Mouse (Mus musculus) cerebellum, postnatal 10 days (tissue): ENCODE data around the gene Pacrg.
A peak's percentile ranks its signal among the peaks of the same experiment; 100 is the strongest.

Experiments used
- DNase-seq, 2 experiments: peaks; one replicate each; pipeline ENCODE4 v3.0.0; 2021; ENCODE audit warnings: mixed read lengths in 2 of 2

Pacrg gene

DNA sequence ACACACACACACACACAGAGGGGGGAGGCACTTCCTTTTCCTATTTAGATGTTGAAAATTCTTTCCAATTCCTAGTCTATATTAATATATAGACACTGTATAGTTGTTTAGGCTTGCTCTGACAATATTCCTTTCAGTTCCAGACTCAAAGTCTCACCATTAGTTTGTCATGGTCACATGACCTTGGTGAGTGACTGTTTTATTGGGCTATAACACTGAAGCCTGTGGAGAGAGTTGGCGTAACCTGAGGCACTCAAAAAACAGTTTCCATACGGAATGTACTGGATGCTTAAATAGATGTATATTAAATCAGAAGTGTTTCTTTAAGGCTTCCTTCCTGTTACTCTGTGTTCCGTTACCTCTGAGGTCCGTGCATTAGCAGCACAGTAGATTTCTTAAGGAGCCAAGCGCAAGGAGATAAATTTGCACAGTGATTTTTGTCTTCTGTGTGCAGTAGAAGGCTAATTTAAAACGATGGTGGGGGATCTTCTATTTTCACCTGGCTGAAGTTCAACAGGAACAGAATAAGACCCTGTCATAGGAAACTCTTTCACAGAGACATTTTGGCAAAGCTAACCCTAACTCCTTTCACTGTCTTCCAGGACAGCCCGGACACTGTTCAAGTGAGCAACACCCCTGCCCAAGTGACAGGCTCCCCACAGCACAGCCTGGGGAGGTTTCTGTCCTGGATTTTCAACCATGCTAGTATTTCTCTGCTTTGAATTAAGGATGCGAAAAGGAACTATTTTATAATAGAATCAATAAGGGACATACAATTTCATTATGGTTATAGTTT, 349.5 kb downstream of the Pacrg start:
- no peak for DNase-seq

DNA sequence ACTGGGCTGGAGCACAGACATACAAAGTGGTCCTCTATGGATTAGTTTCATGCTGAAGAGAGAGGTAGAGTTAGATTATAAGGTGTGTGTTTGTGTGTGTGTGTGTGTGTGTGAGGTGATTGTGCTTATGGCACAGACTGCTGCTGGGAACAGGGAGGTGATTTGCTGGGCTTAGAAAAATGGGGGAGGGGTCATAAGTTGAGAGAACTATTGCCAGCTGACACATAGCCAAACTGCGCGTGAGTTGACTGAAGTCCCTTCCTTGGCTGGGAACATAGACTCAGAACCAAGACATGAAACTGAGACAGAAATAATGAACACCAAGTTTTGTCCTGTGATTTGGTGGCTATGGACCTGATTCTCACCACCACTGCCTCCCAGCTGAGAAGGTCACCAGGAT, 351.2 kb downstream of the Pacrg start:
- DNase-seq: no peak

DNA sequence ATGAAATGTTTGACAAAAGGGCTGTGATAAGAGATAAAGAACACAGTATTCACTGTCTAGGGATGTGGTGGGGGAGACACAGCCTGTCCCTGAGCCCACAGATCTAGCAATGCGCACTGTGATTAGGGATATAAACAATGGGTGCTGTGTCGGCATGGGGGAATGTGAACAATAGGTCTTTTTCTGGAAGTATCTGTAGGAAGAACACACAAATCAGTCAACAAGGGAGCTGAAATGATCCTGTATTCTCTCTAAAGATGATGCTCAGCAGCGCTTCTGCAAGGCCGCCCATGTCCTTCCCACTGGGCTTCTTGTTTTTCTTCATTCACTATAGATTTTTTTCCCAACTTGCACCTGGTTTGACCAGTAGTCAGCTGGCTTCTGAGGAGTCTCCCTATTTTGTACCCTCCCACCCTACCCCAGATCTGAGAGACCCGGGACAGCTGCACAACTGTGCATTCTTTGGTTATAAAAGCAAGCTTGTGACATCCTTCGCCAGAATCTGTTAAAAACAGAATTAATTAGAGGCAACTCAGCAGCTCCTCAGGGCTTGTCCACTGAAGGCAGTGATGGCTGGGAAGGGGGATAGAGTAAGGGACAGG, 356.1 kb downstream of the Pacrg start:
- DNase-seq: no peak

DNA sequence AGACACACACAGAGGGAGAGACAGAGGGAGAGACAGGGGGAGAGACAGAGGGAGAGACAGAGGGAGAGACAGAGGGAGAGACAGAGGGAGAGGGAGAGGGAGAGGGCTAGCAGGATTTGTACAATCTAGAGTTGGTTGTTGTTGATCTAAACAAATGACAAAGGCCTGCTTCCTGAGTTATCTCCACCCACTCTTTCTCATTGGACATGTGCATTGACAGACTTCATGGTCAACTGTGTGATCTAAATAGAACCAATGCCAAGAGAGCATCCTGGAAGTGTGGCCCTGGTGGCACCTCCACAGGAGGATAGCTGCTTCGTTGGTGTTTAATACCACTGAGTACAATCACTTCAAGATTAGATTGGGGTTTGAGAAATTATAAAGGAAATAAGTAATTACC, 359.0 kb downstream of the Pacrg start:
- DNase-seq: no peak

DNA sequence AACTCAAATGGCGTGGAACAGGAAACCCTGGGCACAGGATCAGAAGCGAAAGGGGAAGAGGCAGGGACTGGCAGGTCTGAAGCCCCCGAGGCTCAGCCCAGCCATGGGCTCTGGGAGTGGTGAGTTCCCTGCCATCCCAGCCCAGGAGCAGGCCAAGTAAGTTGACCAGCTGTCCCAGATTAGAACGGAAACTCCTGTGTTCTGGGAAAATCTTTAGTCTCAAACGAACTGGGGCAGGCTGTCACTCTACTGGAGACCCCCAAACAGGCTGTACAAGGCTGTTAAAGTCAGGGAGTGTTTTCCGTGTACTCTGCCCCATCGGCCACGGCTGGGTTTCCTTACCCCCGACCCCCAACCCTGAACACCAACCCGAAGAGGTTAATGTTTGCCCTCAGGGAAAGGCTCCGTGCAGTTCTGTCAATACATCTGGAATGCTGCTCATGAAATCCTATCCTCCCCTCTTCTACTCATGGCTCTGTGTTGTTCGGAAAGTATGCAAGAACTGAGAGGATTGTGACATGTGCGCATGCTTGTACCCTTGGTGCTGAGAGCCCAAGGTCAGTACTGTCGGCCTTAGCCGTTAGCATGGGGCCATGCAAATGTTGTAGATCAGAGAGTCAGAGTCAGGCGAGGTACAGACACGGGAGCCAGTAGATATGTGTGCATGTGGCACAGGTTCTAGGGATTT, 360.9 kb downstream of the Pacrg start:
- no peak for DNase-seq

DNA sequence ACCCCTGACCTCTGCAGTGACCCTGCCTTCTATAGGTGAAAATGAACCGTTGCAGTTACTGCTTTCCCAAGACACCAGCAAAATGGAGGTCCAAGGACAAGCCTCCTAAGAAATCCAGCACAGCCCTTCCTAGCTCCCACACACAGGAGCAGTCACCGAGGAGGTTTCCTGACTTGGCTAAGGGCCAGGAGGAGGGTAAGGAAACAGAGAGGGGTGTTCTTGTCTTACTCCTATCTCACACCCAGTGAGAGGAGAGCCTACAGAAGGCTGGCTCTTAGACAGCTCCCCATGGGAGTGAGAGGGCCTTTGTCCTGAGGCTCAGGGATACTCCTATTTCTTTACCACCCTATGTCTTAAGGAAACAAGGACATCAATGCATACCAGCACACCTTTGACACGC, 361.7 kb downstream of the Pacrg start:
- peak in 1 of 2 experiments; percentile 36 for DNase-seq

DNA sequence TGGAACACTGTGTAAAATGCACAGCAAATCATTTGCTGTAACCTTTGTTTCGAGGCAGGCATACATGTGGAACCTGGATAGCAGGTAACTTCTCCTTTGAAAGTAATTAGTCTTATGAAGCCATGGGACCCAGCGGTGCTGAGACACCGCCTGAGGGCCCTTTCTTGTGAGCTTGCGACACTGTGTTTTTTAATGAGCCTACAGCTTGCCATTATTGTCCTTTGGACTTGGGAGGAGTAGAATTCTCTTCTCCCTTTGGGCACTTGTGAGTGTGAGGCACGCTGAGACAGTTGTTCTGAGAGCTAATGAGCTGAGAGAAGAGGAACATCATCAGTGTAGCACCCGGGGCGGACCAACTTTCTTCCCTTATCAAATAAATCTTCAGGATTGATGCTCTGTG, 363.3 kb downstream of the Pacrg start:
- DNase-seq: no peak

DNA sequence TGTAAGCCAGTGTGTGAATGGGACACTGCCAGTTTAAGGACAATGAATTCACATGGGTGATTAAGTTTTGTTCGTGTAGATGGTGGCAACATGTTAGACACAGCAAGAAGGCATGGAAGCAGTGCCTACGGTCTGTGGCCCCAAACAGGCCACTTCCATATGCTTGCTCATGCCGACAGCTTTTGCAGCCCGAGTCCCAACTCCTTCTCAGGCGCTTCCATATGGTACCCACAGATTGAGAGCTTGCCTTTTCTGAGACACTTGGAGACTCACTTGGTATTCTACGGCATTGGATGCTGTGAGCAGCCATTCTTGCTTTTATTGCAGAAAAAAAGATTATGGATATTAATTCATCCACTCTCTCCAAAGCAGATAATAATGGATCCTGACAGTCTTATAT, 365.1 kb downstream of the Pacrg start:
- peak in 1 of 2 experiments; percentile 21 for DNase-seq

DNA sequence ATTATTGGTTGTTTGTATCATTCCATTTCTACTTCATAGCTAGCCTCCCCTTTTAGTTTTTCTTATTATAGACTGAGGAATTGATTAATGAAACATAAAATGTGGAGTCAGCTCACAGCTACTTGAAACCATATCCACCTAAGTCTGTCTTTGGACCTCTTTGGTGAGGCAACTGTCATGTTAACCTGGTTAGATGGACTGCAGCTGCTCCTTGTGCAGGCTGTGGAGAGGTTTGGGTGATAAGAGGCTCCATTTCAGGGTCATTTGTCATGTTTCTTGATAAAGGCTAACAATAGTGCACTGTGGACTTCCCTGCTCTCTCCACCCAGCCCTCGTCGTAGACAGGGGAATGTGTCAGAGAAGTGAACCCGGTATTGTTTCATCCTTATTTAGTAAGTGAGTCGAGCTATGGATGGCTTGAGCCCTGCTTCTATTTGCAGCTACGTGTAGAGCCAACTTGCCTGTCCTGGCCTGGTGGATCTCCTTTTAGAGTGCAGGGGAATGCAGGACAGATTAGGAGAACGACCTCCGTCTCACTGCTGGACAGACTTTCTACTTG, 366.2 kb downstream of the Pacrg start:
- DNase-seq: no peak

DNA sequence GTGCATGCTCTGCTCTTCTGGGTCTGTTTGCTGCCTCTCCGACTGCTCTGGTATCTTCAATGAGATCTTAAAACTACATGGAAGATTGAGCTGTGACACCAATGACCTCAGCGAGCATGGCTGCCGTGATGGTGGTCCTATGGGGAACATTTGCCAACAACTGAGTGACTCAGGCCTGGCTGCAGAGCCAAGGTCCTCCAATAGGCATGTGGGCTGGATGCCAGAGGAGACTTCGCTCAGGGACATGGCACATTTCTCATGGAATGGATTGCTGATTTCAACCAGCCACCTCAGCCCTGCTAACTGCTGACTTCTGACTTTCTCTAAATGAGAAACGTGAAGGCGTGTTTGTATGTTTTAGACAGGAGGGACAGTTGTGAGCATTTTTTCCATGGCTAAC, 366.9 kb downstream of the Pacrg start:
- DNase-seq: peak; percentile 60 to 64

DNA sequence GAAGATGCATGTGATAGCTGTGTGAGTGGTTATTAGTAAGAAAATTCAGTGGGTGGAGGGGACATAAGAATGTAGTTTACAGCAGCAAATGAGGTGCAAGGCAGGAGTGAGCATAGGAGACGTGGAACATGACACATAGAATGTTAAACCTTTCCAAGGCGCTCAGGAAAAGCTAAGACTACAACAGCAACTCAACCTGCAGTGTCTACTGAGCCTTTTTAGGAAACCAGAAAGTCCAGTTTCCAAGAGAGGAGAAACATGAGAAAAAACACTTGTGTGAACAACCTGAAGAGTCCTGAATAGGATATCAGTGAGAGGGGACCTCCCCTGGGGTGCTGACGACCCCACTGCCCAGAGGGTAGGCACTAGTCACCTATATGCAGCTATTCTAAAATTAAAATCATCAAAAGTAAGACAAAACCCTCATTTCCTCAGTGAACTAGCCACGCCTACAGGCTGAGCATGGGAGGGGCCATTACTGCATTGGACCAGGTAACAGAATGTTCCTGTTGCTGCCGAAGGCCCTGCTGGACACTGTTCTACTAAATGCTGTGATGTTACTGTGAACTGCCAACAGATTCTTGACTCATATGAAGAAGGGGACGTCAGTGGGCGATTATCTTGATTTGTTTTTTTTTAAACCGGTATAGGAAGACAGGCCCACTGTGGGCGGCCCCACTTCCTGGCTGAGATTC, 370.1 kb downstream of the Pacrg start:
- no peak for DNase-seq

DNA sequence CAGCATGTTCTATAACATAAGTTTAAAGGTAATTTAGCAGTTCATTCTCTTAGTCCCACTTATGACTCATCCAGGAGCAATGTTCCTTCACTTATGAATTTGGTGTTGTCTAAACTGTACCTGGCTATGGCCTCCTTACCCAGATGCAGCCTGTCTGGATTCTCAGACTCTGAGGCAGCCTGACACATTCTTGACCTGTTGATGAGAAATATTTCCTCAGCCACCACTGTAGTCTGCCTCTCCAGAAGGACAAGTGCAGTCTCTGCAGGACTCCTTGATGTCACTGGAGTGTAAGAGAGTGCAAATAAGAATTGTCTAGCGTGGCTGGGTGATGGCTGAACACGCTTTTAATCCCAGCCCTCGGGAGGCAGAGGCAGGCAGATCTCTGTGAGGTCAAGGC, 373.0 kb downstream of the Pacrg start:
- no peak for DNase-seq

DNA sequence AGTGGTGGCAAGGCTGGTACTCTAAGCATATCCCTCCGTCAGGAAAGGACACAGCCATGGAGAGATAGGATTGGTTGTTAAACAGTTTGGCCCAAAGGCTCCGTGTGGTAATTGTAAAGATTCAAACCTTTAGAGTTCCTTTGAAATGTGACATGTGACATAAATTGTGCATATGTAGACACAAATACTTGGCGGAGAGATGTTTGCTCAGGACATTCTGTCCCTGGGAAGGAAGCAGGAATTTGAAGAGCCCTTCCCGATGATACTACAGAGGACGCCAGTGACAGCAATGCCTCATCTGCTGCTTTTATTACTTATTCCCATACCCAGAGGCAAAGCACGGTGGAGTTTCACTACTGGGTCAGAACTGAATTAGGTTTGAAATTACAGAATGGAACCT, 374.6 kb downstream of the Pacrg start:
- DNase-seq: no peak

DNA sequence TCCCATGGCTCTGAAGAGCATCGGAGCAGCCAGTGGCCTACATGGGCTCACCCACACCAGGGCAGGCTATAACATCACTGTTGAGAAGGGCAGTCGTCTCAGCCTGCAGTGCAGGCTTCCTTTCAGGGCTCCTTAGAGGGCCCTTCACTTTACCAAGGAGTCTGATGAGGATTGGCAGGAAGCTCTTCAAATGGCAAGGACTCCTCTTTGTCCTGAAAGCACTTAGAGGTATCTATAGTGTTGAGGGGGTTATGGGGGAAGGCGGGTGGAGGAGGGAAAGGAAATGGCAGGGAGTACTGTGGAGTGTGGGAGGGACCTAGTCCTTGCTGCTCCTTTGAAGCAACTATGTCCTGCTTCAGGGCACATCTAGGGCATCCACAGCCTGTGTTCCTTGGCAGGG, 375.4 kb downstream of the Pacrg start:
- DNase-seq: no peak

DNA sequence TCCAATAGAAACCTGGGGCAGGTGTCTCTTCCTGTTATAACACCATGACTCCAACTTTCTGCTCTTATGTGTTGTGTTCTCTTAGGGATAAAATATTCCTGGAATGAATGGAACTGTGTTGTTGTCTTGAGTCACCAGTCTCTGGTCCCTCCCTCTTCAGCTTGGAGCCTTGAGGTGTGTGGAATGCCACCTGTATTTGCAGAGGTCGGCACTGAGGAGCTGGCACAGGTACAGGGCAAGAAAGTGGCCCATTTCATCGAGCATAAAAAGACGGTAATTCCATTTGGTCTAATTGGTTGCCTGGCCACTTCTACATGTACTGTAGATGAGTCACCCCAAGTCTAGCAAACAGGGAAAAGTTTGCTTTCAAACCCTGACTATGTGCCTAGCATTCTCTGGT, 376.5 kb downstream of the Pacrg start:
- DNase-seq: no peak

DNA sequence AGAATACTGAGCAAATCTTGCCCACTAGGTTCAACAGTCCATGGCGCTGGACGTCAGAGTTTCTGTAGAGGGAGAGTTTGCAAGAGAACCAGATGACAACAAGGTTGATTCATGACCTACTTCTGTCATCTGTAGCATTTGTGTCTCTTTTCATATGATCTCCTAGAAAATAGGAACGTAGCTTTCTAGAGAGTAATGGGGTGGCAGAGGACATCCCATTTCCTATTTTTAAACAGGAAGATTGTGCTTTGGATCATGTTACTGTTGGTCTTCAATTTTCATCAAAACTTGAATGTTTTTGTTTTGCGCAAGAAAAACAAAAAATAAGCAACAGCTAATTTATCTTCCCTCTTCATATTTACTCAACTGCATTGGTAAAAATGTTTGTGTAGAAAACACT, 379.2 kb downstream of the Pacrg start:
- DNase-seq: no peak

DNA sequence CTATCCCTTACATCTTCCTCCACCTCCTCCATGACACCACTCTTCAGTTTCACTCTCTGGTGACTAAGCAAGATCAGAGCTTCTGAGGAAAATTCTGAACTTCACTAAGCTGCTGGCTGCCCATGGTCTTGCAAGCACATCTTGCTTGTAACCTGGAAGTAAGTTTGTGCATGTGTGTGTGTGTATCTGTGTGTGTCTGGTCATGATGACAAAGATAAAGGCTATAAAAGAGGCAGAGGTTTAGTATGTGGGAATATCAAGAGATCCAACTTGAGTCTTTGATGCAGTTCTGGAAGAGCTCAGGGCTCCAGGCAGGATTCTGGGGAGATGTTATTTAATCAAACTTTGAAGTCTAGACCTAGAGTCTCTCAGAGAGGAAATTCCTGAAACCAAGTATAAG, 381.4 kb downstream of the Pacrg start:
- no peak for DNase-seq

DNA sequence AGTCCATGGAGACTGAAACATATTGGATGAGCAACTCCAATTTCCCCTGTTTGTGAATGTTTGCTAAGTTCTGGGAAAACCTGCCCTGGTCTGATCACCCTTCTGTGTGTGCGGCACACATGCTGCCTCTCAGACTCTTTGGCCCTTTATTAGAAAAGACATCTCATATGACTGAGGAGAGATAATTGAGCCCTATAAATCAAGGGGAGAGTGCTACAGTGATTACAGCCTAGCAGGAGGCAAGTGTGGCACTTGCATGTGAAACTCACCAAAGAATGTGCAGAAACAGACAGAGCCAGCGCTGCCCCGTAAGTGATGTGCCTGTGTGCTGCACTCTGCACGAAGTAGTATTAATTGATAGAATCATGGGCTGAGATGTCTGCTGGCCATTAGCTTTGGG, 383.7 kb downstream of the Pacrg start:
- no peak for DNase-seq

DNA sequence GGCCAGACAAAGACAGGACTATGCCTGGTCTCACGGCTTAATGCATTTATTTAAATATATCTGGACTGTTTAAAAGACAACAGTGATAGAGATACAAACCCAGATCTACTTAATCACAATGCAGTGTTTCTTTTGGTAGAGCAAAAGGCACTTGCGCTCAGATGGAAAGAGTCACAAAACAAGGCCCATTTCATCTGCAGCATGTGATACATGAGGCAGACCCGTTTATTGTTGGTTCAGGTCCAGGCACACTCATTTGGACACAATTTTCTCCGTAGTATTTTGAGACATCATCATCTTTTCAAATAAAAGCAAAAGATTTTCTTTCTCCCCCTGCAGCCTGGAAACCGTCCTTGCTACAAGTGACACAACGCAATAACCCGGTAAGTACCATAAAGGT, 384.1 kb downstream of the Pacrg start:
- DNase-seq: no peak

DNA sequence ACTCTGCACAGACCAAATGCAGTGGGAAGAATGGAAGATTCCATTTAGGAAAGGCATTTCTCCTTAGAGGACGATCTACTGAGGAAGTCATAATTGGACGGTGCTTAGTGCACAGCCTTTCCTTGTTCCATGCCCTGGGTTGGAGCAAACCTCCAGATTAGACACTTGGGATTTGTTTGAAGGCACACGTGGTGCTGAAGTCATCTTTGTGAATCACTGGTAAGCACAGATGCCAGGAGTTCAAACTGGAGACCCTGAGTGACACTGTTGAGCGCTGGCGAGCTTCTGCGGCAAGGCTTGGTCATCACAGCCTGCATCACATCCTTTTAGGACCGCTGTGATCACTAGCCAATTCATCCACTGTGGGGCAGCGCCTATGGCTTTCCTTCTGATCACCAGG, 385.7 kb downstream of the Pacrg start:
- no peak for DNase-seq

DNA sequence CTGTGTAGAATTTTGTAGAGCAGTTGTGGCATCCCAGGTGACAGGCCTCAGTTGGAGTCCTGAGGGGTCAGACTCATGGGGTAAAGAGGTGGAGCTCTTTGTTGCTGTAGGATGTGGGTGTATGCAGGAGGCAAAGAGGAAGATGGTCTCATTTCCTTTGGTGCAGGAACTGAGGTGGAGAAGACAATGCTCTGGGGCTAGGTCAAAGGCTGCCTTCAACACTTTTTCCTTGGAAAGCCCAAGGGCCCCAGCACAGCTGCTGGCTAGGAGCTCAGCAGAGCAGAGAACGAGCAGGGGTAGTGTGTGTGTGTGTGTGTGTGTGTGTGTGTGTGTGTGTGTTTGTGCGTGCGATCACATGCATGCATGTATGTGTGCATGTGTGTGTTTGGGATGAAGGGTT, 387.3 kb downstream of the Pacrg start:
- DNase-seq: no peak

DNA sequence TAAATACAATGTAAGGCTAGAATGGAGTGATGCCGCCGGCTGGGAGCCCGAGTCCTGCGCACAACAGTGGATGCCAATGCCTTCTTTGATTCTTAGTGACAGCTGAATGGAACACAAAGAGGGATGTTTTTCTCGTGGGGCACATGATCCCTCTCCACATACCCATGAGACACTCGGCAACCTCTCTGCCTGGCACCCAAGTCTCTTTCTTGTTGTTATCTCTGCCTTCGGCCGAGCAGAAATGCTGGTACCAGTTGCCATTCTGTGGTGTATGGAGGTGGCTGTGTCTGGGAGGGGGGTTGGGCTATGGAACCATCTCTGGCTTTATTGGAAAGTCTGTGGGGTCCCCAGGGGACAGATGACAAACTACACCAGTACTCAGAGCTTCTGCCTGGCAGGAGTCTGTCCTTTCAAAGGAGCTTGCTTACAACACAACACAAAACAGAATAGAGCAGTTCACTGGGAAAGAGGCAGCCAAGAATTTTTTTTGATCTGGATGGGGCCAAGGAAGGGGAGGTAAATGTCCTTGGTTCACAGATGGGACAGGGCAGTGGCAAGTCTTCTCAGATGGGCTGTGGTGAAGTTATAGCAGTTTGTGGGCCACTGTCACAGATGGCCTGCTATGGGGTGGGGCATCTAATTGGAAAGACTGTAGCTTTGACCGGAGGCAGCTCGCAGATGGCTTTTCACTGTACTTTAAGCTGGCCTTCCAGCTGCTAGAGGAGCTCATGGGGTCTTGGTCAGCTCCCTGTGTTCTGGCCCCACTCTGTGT, 388.6 kb downstream of the Pacrg start:
- DNase-seq: peak; percentile 52 to 66
